Mouse (Mus musculus) T-helper 2 cell (primary cell): ENCODE measurements at regions not wholly inside any gene's neighbourhood (a gene's known extent, or its start where the extent isn't known, plus 50 kb on each side); places are given as distances from the start of the nearest gene placed in this dataset.

Source experiments
- in situ Hi-C: fragments of 300-600 bp; cut with MboI, MseI; formaldehyde crosslinking; loops from one replicate; pipeline ENCODE4 v1.15.1; 2025; ENCODE audit warnings: high pct_unique_total_duplicates

DNA sequence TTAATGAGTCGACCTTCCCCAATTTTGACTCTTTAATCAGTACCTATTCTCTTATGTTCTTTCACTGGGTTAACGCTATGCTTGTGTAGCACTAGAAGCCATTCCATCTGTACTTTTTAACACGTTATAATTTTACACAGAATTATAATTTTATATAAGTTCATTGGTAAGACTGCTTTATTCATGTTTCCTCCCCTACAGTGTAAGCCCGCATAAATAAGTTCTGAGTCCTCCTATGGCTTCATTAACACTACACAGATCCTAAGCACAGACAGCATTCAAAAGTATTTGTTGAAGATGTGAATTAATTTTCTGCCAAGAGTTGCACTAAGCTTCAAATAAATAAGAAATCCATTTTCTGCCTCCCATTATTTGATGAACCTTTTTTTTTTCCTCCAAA is 176.1 kb upstream of the Usp25 start:
- in situ Hi-C loops = no loop called here

DNA sequence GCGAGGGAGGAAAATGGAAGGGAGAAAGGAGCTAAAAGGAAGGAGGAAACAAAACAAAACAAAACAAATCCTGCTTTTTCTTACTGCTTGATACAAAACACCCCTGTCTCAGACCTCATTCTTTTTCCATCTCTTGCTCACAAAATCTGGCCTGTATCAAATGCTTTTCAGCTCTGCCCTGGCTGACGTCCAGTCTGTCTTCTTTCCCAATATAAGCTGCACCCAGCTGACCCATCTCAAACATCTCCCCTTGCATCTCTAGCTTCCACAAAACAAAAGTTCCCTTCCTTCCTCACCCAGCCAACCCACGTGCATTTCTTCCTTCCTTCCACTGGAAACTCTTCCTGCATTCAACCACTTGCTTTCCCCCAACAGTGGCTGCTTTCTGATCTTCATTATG is 183.1 kb upstream of the Usp25 start:
- in situ Hi-C loops = no loop called here

DNA sequence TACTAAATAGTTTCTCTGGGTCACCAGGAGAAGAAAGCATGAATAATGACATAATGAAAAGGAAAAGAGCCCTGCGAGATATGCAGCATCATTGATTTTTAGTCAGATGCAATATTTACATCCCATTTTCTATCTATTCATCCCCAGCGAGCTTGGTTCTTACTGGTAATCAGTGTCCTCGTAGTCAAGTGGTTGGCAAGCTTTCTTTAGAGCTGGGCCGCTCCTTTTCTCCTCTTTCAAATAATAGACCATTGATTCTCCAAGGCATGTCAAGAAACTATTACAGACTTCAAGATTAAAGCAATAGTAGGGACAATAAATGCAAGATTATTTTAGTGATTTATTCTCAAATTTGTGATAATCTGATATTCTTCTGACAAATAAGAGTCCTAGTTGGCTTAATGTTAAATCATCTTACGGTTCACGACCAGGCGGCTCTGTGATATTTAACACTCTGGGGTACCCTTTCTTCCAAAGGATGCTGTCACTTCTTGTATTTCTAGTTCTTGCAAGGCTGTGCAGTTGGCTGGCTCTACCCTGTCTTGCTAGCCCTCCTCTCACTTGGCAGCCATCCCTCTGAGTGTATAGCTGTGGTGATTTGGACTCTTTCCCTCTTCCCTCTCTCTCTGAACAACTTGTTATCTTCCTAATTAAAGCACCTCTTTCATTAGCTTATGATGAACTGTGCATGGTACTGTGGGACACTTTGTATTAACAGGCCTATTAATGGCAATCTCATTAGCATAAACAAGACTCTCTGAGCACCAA is 185.6 kb upstream of the Usp25 start:
- in situ Hi-C loops = no loop called here

DNA sequence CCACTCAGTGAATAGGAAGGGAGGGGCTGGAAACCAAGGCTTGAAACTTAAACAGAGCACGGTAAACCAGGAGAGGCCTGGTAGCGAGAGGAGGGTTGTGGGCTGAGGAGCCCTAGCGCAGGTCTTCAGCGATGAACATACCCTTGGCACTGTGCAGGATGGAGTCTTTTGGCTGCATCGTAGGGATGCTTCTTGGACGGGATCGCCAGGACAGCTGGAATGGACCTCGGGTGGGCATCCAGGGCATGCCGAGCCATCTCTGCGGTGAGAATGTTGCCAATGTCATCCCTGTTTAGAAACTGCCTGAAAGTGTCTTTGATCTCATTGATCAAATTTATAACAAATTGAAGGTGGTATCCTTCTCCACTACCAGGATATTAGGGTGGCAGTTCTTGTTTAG is 192.2 kb upstream of the Usp25 start:
- in situ Hi-C loops = no loop called here

GRCm38 (mm10) chr16:76816056-76816885 is 197.2 kb upstream of the Usp25 start:
- in situ Hi-C loops = loop anchor here (5.0 kb wide), 1 partner anchor 49 kb away; no protein-coding TSS in a partner anchor

- in situ Hi-C loops = no loop called here
These were observed 209.8 kb upstream of the Usp25 start for GRCm38 (mm10) chr16:76803725-76804124.

DNA sequence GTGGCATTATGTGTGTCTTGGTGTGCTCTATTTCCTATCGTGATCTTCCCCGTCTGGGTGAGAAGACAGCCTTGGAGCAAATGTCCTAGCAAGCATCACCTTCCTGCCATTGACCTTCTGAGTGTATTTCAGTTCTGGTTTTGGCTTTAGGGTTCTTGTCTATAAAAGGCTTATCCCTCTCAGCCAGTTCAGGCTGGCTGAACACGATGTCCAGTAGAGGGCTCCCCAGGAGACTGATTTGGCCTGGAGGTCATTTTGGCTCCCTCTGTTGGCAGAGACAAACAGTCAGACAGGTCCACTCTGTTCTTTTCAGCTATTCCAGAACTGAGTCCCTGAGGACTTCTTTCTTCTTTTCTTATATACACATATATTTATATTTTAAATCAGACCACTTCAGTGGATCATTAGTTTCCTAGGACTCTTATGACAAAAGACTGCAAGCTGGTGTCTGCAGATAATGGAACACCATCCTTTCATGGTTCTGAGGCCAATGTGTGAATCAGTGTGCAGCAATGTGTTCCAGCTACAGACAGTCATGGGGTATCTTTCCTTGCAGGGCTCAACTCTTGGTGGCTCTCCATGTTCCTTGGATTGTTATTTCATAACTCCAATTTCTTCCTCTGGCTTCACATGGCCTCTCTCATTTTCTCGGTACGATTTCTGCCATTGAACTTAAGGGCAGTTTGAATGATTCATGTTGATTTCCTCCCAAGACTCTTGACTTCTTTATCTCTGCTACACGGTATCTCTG is 226.9 kb upstream of the Usp25 start:
- in situ Hi-C loops = no loop called here

- in situ Hi-C loops = no loop called here
These were observed 230.8 kb upstream of the Usp25 start for GRCm38 (mm10) chr16:76782656-76783055.

GRCm38 (mm10) chr16:76775790-76776189 is 237.7 kb upstream of the Usp25 start:
- in situ Hi-C loops = no loop called here

DNA sequence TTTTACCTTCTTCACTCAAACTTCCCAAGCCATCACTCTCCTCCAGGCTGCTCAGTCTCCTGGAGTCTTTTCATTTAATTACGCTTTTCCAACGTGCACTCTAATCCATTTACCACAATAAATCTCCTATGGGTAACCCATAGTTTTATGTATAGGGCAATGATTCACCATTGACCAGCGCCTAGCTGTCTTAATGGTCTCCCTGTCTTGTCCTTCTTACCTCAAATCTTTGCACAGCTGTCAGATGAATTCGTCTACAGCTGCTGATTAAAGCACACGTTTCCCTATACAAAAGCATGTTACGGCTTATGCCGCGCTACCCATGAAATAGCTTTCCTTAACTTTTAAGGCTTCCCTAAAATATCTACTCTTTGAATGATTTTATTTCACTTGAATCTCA is 239.5 kb upstream of the Usp25 start:
- in situ Hi-C loops = no loop called here

DNA sequence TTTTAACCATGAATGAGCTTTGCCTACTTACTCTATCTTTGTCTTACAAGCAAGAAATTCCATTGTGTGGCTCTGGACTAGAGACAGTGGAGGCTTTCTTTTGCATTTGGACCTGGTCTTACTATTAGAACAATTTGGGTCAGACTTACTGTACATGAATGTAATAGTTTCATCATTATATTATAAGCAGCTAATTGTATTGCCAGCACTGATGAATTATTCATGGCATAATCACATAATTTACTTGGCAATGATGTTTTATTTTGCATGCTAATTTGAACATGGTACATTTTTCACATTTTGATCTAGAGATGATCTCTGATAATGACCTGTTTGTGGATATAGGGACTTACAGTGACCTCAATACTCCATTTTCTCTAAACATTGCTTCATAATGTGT is 240.0 kb upstream of the Usp25 start:
- in situ Hi-C loops = no loop called here

DNA sequence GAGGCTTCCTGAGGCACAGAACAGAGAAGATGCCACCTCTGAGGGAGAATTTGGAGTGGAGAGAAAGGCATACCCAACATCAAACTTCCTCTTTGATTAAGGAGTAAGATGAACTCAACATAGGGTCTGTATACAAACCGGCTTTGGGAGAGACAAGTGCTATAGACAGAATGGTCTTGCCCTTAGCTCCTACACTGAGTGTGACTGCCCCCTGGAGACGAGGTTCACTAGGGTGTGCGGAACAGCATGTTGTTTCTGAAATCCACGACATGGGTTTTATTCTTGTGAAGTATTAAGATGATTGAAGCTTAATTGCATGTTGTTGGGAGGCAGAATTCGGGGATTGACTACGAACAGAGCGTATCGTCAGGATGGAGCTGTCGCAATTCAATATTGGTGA is 244.9 kb upstream of the Usp25 start:
- in situ Hi-C loops = loop anchor here (5.0 to 10.0 kb wide), 3 partner anchors 49 to 854 kb away; no protein-coding TSS in a partner anchor

- in situ Hi-C loops = loop anchor here (5.0 to 10.0 kb wide), 3 partner anchors 51 to 852 kb away; no protein-coding TSS in a partner anchor
These were observed 246.9 kb upstream of the Usp25 start for GRCm38 (mm10) chr16:76766636-76767035.

- in situ Hi-C loops = loop anchor here (5.0 to 10.0 kb wide), 3 partner anchors 52 to 851 kb away; no protein-coding TSS in a partner anchor
These were observed 248.0 kb upstream of the Usp25 start for GRCm38 (mm10) chr16:76765536-76765935.

DNA sequence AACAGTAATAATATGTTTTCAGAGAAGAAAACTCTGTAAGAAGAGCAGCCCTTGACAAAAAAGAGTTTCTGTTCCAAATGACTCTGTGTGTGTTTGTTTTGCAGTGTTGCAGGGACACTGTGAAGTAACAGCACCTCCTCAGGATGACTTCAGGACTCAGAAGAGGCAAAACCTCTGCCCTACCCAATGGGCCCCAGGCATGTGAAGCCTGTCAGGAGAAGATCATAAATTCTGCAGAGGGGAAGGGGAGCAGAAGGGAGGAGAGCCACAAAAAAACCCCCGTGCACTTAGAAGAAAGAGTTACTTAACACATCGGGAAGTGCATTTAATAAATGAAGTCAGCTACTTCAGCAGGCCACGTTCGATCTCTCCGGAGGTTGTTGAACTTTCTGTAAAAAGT is 248.5 kb upstream of the Usp25 start:
- in situ Hi-C loops = loop anchor here (5.0 to 10.0 kb wide), 3 partner anchors 52 to 850 kb away; no protein-coding TSS in a partner anchor

DNA sequence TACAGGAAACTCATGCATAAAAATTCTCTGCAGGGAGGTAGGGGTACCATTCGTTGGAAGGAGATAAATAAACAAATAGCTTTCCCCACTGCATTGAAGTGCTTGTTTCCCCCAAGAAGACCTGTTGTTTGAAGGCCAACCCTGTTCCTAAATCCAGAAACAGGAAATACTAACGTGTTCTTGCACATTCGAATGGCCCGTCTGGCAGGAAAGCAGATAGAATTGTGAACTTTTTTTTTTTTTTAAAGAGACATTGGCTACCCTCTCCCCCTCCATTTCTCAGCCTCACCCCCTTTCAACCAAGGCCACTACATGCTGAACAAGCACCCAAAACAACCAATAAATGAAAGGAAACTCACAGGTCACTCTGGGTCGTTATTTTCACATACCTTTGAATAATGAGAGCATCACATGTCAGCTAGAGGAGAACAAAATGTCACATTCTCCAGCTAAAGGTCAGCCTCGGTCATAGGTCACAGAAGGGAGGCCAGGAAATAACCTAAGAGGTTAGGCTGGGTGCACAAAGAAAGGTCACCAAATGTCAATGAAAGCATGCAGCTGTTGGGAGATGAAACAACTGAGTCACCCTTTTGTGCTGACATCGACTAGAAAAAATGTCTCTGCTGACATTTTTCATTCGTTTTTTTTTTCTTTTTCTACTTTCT is 250.8 kb upstream of the Usp25 start:
- in situ Hi-C loops = loop anchor here (10.0 kb wide), 2 partner anchors 428 to 848 kb away; no protein-coding TSS in a partner anchor

DNA sequence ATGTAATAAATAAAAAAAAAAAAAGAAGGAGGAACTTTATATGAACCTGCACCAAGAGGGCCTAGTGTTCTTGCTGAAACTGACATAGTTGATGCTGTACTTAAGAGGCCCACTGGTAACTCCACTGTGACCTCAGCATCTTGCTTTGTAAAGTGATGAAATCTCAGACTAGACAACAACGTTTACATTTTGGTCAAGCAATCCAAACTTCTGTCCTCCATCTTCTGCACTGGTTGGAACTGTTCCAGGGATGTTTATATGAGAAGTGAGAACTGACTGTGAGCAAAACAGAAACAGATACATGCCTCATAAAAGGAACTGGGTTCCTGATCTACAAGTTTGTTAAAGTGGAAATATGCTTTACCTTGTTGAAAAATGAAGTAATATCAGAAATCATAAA is 251.7 kb upstream of the Usp25 start:
- in situ Hi-C loops = loop anchor here (10.0 kb wide), 2 partner anchors 427 to 847 kb away; no protein-coding TSS in a partner anchor

- in situ Hi-C loops = loop anchor here (10.0 kb wide), 2 partner anchors 426 to 846 kb away; no protein-coding TSS in a partner anchor
These were observed 252.5 kb upstream of the Usp25 start for GRCm38 (mm10) chr16:76761004-76761403.

- in situ Hi-C loops = no loop called here
These were observed 258.6 kb upstream of the Usp25 start for GRCm38 (mm10) chr16:76754871-76755270.

DNA sequence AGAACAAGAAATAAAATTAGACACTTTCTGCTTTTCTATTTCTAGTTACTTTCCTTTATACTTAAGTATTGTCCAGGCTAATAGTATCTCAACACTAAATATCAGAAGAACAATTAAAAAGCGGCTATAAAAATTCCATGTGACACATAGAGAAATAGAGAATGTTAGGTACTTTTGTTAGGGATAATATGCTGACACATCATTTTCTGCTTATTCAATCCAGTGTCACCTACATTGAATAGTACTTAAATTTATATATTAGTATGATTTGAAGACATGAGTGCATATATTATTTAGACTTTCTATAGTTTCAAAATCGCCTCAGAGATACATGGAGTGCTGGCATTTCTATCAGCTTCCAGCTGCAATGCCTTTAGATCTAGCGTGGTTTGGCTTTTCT is 267.1 kb upstream of the Usp25 start:
- in situ Hi-C loops = no loop called here

DNA sequence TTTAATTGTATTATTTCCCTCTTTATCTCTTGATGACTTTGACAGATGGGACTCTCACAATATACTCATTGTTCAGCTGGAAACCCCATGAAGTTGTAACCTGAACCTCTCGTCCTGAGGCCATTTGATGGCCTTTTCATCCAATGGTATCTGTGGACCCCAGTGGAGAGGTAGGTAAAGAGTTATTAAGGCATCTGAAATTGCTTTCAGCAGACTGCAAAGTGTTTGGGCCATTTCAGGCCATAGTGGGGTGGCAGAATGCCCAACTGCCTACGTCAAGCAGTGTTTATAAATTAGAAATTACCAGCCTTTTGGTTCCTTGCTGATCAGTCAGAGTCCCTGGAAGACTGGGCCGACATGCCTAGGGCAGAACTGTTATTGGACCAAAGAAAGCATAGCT is 272.4 kb upstream of the Usp25 start:
- in situ Hi-C loops = no loop called here
